Mouse (Mus musculus) small intestine, adult 2 months (tissue): Measurements from ENCODE around the gene Hsp90aa1. TPM values are rescaled to one million over a fixed set of nuclear protein-coding genes. Genes with fewer than 3 reads are reported as not detected.
A peak's percentile ranks its signal among the peaks of the same experiment; 100 is the strongest.

Experiments used
- H3K27ac ChIP-seq: fragments of 200-500 bp; 2 replicates; pipeline ENCODE4 v1.5.1; 2012; ENCODE audit warnings: low read depth, low read length, control low read depth, inconsistent platforms; ENCODE audit not compliant: insufficient read depth
- H3K27me3 ChIP-seq: fragments of 200-500 bp; 2 replicates; pipeline ENCODE4 v1.6.1; 2012; ENCODE audit warnings: mild to moderate bottlenecking, moderate library complexity, low read length, inconsistent platforms; ENCODE audit not compliant: control insufficient read depth, insufficient read depth
- H3K36me3 ChIP-seq: fragments of 200-500 bp; 2 replicates; pipeline ENCODE4 v1.6.1; 2012; ENCODE audit warnings: mild to moderate bottlenecking, low read length, control low read depth, inconsistent platforms; ENCODE audit not compliant: control insufficient read depth, insufficient read depth
- H3K4me1 ChIP-seq: fragments of 200-500 bp; 2 replicates; pipeline ENCODE4 v1.6.1; 2012; ENCODE audit warnings: low read length, inconsistent platforms, mixed read lengths; ENCODE audit not compliant: control insufficient read depth, insufficient read depth, insufficient read length
- H3K4me3 ChIP-seq: fragments of 200-500 bp; 2 replicates; pipeline ENCODE4 v1.5.1; 2012; ENCODE audit warnings: low read depth, mild to moderate bottlenecking, control low read depth, inconsistent platforms, low read length, moderate library complexity
- CTCF ChIP-seq: fragments of 200-500 bp; IDR thresholded peaks from 2 replicates; pipeline ENCODE4 v1.5.1; 2012; ENCODE audit warnings: low read depth, mild to moderate bottlenecking, control low read depth, inconsistent platforms, low read length, moderate library complexity, mixed read lengths; ENCODE audit not compliant: insufficient replicate concordance, insufficient read length; ENCODE audit errors: extremely low read depth
- POLR2A ChIP-seq: fragments of 200-500 bp; IDR thresholded peaks from 2 replicates; pipeline ENCODE4 v1.6.1; 2012; ENCODE audit warnings: low read depth, mild to moderate bottlenecking, control low read depth, inconsistent platforms, low read length, moderate library complexity
- WGBS: fragments of 180-500 bp; shearing (Covaris S2); methylation state at CpG from one replicate; pipeline ENCODE4 v1.1.7; 2018; 5-methylcytosine and 5-hydroxymethylcytosine counted together
- polyA plus RNA-seq: library from polyadenylated mRNA; depleted of rRNA; stranded (reverse); fragments of >200 nt; gene quantifications from 2 replicates; pipeline ENCODE4 v1.2.3, GENCODE M21; 2012

Hsp90aa1 gene
- polyA plus RNA-seq, 1 experiment, result 23.2 TPM

DNA sequence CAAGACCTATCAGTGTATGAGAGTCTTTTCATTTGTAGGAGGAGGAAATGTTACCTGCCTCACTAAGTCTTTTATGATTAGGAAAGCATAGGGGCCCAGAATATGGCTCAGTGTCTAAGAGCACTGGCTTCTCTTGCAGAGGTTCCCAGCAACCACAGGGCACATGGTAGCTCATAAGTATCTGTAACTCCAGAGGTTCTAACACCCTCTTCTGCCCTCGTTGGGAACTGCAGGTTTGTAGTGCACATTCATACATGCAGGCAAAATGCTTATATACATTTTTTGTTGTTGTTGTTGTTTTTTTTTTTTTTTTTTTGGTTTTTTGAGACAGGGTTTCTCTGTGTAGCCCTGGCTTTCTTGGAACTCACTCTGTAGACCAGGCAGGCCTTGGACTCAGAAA is 23.9 kb upstream of the Hsp90aa1 start:
- no peak overlapping the region for H3K4me3 ChIP-seq
- TF ChIP-seq POLR2A (no peak), CTCF (no peak)

DNA sequence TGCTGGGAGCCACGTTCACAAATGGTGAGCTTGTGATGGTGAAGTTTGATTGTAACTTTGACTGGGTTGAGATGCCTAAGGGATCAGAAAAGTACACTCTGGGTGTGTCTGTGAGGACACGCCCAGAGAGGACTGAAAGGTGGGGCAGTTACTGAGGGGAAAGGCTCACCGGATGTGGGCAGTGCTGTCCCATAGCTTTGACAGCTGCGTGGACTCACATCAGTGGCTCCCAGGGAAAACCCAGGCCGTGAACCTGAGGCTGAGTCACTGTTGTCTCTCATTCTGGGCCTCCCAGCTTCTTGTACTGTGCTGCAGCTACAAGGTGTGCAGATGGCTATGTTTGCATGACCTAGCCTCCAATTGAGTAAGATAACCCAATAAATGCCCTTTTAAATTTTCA is 23.0 kb upstream of the Hsp90aa1 start:
- no peak for TF ChIP-seq CTCF
- TF ChIP-seq POLR2A, result no peak
- Histone ChIP-seq H3K36me3 (no peaks in the 10 kb centered on the region), H3K27ac (no peak overlapping the region), H3K4me3 (no peak overlapping the region), H3K27me3 (peaks cover 4% of the 10 kb centered on the region; the same call in 1 of the 2 replicates), H3K4me1 (peaks cover 4% of the 10 kb centered on the region; the same call in 1 of the 2 replicates)
- 35% methylated on average over 5 of the region's 5 CpGs for WGBS

More for the DNA sequence above, 23.9 kb upstream of the Hsp90aa1 start:
- Histone ChIP-seq H3K4me1 (peaks cover 4% of the 10 kb centered on the region; the same call in 1 of the 2 replicates), H3K36me3 (no peaks in the 10 kb centered on the region), H3K27me3 (peaks cover 4% of the 10 kb centered on the region; the same call in 1 of the 2 replicates), H3K27ac (no peak overlapping the region)
- WGBS, result 50% methylated on average over 1 of the region's 1 CpGs

DNA sequence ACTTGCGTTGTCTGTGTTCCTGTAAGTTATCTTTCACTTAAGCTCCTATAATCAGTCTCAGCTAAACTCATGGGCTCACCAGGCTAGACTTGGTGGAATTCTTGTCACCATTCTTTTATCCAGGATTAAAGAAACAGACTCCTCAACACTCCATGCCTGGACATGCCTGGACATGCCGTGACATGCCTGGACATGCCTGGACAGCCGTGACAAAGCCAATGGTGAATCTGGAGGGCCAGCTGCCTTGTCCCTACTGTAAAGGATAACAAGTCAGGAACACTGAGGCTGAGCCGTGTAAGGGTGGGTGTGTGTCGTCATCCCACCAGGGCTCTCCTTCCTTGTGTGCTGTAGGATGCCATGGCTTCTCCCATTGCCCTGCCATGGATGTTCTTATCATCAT is 22.5 kb upstream of the Hsp90aa1 start:
- TF ChIP-seq POLR2A, result no peak
- TF ChIP-seq CTCF, result no peak
- no peak overlapping the region for H3K27ac ChIP-seq
- peaks cover 4% of the 10 kb centered on the region; the same call in 1 of the 2 replicates for H3K4me1 ChIP-seq
- WGBS, result 88% methylated on average over 5 of the region's 5 CpGs
- H3K27me3 ChIP-seq, result peaks cover 4% of the 10 kb centered on the region; the same call in 1 of the 2 replicates
- no peak overlapping the region for H3K4me3 ChIP-seq
- no peaks in the 10 kb centered on the region for H3K36me3 ChIP-seq

DNA sequence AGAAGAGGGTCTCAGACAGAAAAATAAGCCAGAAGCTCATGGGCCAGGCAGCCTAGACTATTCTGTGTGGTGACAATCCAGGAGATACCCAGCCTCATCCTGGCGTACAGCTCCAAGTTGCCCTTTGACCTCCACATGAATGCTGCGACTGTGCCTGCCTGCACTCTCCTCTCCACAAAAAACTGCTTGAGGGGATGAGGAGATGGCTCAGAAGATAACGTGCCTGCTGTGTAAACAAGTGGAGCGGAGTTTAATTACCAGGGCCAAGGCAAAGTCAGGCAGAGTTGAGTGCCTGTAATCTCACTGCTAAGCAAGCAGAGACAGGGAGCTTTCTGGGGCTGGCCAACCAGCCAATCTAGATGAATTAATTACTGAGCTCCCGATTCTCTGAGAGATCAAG is 13.5 kb upstream of the Hsp90aa1 start:
- H3K4me1 ChIP-seq, result no peaks in the 10 kb centered on the region
- no peak overlapping the region for H3K27ac ChIP-seq
- H3K36me3 ChIP-seq, result no peaks in the 10 kb centered on the region
- no peak for TF ChIP-seq POLR2A
- no peak overlapping the region for H3K4me3 ChIP-seq
- no peaks in the 10 kb centered on the region; the same call in 1 of the 2 replicates for H3K27me3 ChIP-seq
- 16% methylated on average over 5 of the region's 5 CpGs for WGBS

DNA sequence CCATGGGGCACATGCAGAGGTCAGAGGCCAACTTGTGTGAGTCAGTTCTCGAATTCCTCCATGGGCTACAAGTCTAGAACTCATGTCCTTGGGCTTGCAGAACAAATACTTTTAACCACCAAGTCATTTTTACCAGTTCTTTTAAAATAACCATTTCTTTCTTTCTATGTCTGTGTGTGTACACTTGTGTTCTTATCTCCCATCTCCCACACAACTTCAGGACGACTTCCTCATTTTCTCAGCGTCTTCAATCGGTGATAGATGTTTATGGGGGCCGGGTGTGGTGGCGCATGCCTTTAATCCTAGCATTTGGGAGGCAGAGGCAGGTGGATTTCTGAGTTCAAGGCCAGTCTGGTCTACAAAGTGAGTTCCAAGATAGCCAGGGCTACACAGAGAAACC is 11.7 kb upstream of the Hsp90aa1 start:
- no peak overlapping the region for H3K4me3 ChIP-seq
- TF ChIP-seq CTCF (no peak), POLR2A (no peak)
- no peaks in the 10 kb centered on the region for H3K4me1 ChIP-seq
- no peaks in the 10 kb centered on the region for H3K27me3 ChIP-seq
- no peaks in the 10 kb centered on the region for H3K36me3 ChIP-seq
- 73% methylated on average over 6 of the region's 6 CpGs for WGBS
- H3K27ac ChIP-seq, result no peak overlapping the region

DNA sequence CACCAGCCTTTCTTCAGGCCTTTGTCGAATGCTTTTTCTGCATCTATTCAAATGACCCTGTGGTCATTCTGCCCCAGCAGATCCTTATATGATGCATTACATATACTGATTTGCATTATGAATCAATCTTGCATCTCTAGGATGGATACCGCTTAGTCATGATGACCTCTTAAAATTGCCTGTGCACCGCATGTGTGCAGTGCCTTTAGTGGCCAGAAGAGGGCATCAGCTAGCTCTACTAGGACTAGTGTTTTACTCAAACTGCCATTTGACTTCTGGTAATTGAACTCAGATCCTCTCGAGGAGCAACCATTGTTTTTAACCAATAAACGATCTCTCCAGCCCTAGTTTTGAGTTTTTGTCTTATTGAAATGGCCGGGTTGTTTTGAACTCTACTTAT is 11.3 kb upstream of the Hsp90aa1 start:
- Histone ChIP-seq H3K27ac (no peak overlapping the region), H3K27me3 (no peaks in the 10 kb centered on the region), H3K4me3 (no peak overlapping the region), H3K4me1 (no peaks in the 10 kb centered on the region), H3K36me3 (no peaks in the 10 kb centered on the region)
- TF ChIP-seq POLR2A (no peak), CTCF (peak; percentile 9; the same call in 1 of the 2 replicates)
- WGBS, result 94% methylated on average over 6 of the region's 6 CpGs

DNA sequence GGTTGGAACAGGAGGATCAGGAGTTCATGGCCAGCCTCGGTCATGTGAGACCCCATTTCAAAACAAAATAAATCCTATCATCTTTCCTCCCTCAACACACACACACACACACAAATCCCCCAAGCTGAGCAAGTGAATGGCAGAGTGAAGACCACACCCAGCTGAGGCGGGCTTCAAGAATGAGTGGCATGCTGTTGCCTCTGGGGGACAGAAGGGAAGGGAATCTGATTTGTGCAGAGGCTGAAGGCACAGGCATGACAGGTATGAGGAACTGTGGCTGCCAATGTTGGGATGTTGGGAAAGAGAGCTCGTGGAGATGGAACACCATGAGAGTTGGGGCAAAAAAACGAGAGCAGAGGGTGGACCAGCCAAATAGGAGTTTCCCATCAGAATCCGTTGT is 8.7 kb upstream of the Hsp90aa1 start:
- TF ChIP-seq POLR2A, result no peak
- TF ChIP-seq CTCF, result no peak
- H3K36me3 ChIP-seq, result no peaks in the 10 kb centered on the region
- peaks cover 2% of the 10 kb centered on the region; the same call in 1 of the 2 replicates for H3K4me1 ChIP-seq
- H3K27ac ChIP-seq, result no peak overlapping the region
- no peaks in the 10 kb centered on the region for H3K27me3 ChIP-seq
- H3K4me3 ChIP-seq, result no peak overlapping the region
- WGBS, result 51% methylated on average over 5 of the region's 5 CpGs

DNA sequence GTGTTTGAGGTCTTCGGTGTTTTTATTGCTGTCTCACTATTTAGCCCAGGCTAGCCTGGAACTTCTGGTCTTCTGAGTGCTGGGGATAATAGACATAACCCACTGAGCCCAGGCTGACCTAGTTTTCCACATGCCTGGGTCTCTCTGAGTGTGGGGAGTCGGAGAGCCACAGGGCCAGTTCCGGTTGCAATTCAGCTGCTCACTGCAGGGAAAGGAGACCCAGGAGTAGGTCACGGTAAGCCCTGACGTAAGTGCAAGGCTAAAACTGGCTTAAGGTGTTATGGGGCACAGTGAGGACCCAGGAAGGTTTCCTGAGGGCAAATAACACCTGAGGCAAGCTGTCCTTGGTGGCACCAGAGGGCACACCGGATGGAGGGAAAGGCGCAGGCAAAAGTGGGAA is 4.9 kb upstream of the Hsp90aa1 start:
- Histone ChIP-seq H3K27ac (no peak overlapping the region), H3K4me1 (peaks cover 5% of the 10 kb centered on the region; the same call in 1 of the 2 replicates), H3K36me3 (no peaks in the 10 kb centered on the region), H3K4me3 (no peak overlapping the region), H3K27me3 (no peaks in the 10 kb centered on the region)
- 92% methylated on average over 7 of the region's 7 CpGs for WGBS
- TF ChIP-seq POLR2A, result no peak
- no peak for TF ChIP-seq CTCF
